Comparison of ENCODE assay signal across 12 mouse cellular contexts in the genomic region with DNA sequence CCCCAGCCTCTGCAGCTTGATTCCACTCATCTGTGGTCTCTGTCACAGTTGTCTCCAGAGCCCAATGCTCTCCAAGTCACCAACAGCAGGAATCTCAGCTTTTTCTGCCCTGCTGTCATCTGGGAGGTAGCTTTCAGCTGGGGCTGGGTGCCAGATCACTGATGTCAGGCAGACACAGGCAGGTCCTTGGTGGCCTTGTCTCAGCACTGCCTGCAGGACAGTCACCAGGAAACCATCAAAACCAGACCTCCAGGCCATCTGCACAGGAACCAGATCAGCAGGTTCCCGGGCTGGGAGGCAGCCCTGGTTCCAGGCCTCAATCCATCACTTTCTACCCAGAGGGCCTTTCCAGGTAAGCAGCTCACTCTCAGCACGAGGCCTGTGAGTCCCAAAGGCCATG. TPM values are rescaled to one million over a fixed set of nuclear protein-coding genes. Genes with fewer than 3 reads are reported as not detected.
DNase-seq lines count a peak whose midpoint lies in the region; ATAC-seq lines count a peak whose summit lies in the region.
"Had no signal": no experiment of that assay in that cellular context is flagged by ENCODE, and none has a peak within 500 bp of the region (broad histone marks: within the 10 kb centered on the region; RNA-seq: fewer than 3 reads in every experiment).

No protein-coding gene starts in this region.

- peaks cover 71% of the 10 kb centered on the region for H3K4me1 ChIP-seq in heart, embryonic 13.5 days

- H3K9me3 ChIP-seq in heart, embryonic 13.5 days = no peaks in the 10 kb centered on the region
- H3K9me3 ChIP-seq: embryonic facial prominence, embryonic 13.5 days had no signal

- H3K36me3 ChIP-seq in heart, embryonic 13.5 days = 0 out of 2 replicates have a peak, but pooled peaks cover 4% of the 10 kb centered on the region
- H3K36me3 ChIP-seq in macrophage (ENCODE audit: inconsistent target) = no peaks in the 10 kb centered on the region
- H3K36me3 ChIP-seq: embryonic facial prominence, embryonic 13.5 days had no signal

- ATAC-seq in heart, embryonic 13.5 days (ENCODE audit: extremely low read depth, insufficient number of reproducible peaks, low FRiP score, low TSS enrichment) = no peak
- ATAC-seq: forebrain, embryonic 16.5 days had no signal

- 48% methylated on average over 2 of the region's 2 CpGs for WGBS in heart, embryonic 13.5 days
- 83% methylated on average over 2 of the region's 2 CpGs for WGBS in macrophage (ENCODE audit: missing documents)

- no peak overlapping the region for H3K4me2 ChIP-seq in heart, embryonic 13.5 days
- H3K4me2 ChIP-seq: embryonic facial prominence, embryonic 13.5 days had no signal

- peak overlapping the region; percentile 46; the same call in 1 of the 2 replicates for H3K27ac ChIP-seq in heart, embryonic 13.5 days (replicated peaks)
- peak overlapping the region; percentile 96 for H3K27ac ChIP-seq in macrophage
- H3K27ac ChIP-seq: embryonic facial prominence, embryonic 13.5 days had no signal

- no peaks in the 10 kb centered on the region for H3K27me3 ChIP-seq in heart, embryonic 13.5 days (replicated peaks)
- H3K27me3 ChIP-seq: embryonic facial prominence, embryonic 13.5 days had no signal

- H3K4me3 ChIP-seq in heart, embryonic 13.5 days = no peak overlapping the region
- no peak overlapping the region for H3K4me3 ChIP-seq in macrophage (ENCODE audit: inconsistent target)
- H3K4me3 ChIP-seq: embryonic facial prominence, embryonic 13.5 days had no signal

- H3K9ac ChIP-seq in heart, embryonic 13.5 days = no peak overlapping the region
- H3K9ac ChIP-seq: embryonic facial prominence, embryonic 13.5 days had no signal

- intact Hi-C loops in heart, postnatal 36 days (cut with DNase I) = no loop called here

- peaks cover 85% of the 10 kb centered on the region for H3K79me2 ChIP-seq in macrophage (ENCODE audit: inconsistent target)

- DNase-seq in heart, postnatal 36 days = no peak
- peak; percentile 76 for DNase-seq in urinary bladder, postnatal 14 days (ENCODE audit: low spot score)
- no peak for DNase-seq in urinary bladder, postnatal 4 days (ENCODE audit: low spot score in 2 of 2)
- DNase-seq in cerebellum, adult 18-20 months = peak; percentile 69 to 71
- DNase-seq in lung, adult 18-20 months = no peak
- DNase-seq in T-cell, adult 2 months (ENCODE audit: low spot score) = no peak
- DNase-seq: thymus, postnatal 25 days had no signal

RNA-seq across cellular contexts. Expression of gene Rab20, which starts 16.7 kb away (rescaled TPM):
- 28.1 and 30.1 TPM in 2 replicates for polyA plus RNA-seq in heart, embryonic 13.5 days (2015; fragmentation: Nextera tagmentation; extraction: Ambion mirVana)
- 10 to 100 TPM; 26.9 to 32.1 TPM for total RNA-seq in heart, postnatal 36 days (2021)
- total RNA-seq in macrophage (2018; cell fraction: chromatin; rRNA removed) = 100 to 1,000 TPM in 16 of 26 experiments, 10 to 100 TPM in 10; 27.6 to 226 (median 130) TPM
- total RNA-seq in macrophage (2018; cell fraction: cytosol; rRNA removed) = 100 to 1,000 TPM in 15 of 26 experiments, 10 to 100 TPM in 11; 37.4 to 240 (median 123) TPM
- total RNA-seq in macrophage (2018; cell fraction: nucleus; rRNA removed) = 100 to 1,000 TPM in 19 of 26 experiments, 10 to 100 TPM in 7; 23.3 to 210 (median 160) TPM
- 31.9 to 52.1 TPM (median 35.7 TPM) in 3 replicates for polyA plus RNA-seq in macrophage (2018)
- total RNA-seq: megakaryocyte-erythroid progenitor cell, adult 5-6 weeks had no signal

RNA-seq across cellular contexts. Expression of gene Naxd, which starts 35.5 kb away (rescaled TPM):
- polyA plus RNA-seq in heart, embryonic 13.5 days (2015; fragmentation: Nextera tagmentation; extraction: Ambion mirVana) = 73.5 and 77.8 TPM in 2 replicates
- 10 to 100 TPM; 35.6 to 39.7 TPM for total RNA-seq in heart, postnatal 36 days (2021)
- total RNA-seq in macrophage (2018; cell fraction: chromatin; rRNA removed) = 100 to 1,000 TPM in 4 of 26 experiments, 10 to 100 TPM in 22; 27.5 to 110 (median 70.6) TPM
- total RNA-seq in macrophage (2018; cell fraction: cytosol; rRNA removed) = 10 to 100 TPM; 24.7 to 46.5 (median 36.7) TPM
- 10 to 100 TPM; 25.5 to 74.3 (median 54.0) TPM for total RNA-seq in macrophage (2018; cell fraction: nucleus; rRNA removed)
- polyA plus RNA-seq in macrophage (2018) = 30.7 to 40.1 TPM (median 32.9 TPM) in 3 replicates

Comparison
In these comparisons a context has a peak if more than half of its experiments do, and no peak if none do; other contexts are left out.
1. DNase-seq: peak in urinary bladder, postnatal 14 days (single experiment) and cerebellum, adult 18-20 months (2 of 2); none in heart, postnatal 36 days (0 of 2), urinary bladder, postnatal 4 days (0 of 2), lung, adult 18-20 months (0 of 2) and T-cell, adult 2 months (single experiment).